Mouse (Mus musculus): ENCODE measurements at regions not wholly inside any gene's neighbourhood (a gene's known extent, or its start where the extent isn't known, plus 50 kb on each side); places are given as distances from the start of the nearest gene placed in this dataset.

- Histone ChIP-seq H3K27me3 (replicated peaks; ENCODE audit: control insufficient read depth, insufficient read depth, low read length) (no peaks in the 10 kb centered on the region), H3K4me1 (ENCODE audit: control insufficient read depth, insufficient read depth, low read length) (no peaks in the 10 kb centered on the region), H3K4me3 (ENCODE audit: insufficient read depth, low read depth, low read length) (no peak overlapping the region), H3K27ac (ENCODE audit: insufficient read depth, low read depth, low read length) (no peak overlapping the region), H3K36me3 (ENCODE audit: control insufficient read depth, insufficient read depth, low read length) (no peaks in the 10 kb centered on the region)
- TF ChIP-seq CTCF (conservative IDR thresholded peaks at IDR 0.05; ENCODE audit: insufficient read depth, insufficient read length, low read depth, low read length) (no peak), POLR2A (IDR thresholded peaks at IDR 0.05; ENCODE audit: low read depth, low read length) (no peak)
- WGBS, result 42% methylated on average over 2 of the region's 2 CpGs
- DNase-seq, result no peak
These were observed 54.9 kb downstream of the Cbln1 start for GRCm38 (mm10) chr8:87417466-87417865.

GRCm38 (mm10) chr8:87415051-87415630 is 57.3 kb downstream of the Cbln1 start:
- TF ChIP-seq POLR2A (IDR thresholded peaks at IDR 0.05; ENCODE audit: low read depth, low read length), result no peak
- TF ChIP-seq CTCF (conservative IDR thresholded peaks at IDR 0.05; ENCODE audit: insufficient read depth, insufficient read length, low read depth, low read length), result no peak
- H3K4me1 ChIP-seq (ENCODE audit: control insufficient read depth, insufficient read depth, low read length), result no peaks in the 10 kb centered on the region
- WGBS, result 79% methylated on average over 3 of the region's 3 CpGs
- H3K27ac ChIP-seq (ENCODE audit: insufficient read depth, low read depth, low read length), result no peak overlapping the region
- H3K36me3 ChIP-seq (ENCODE audit: control insufficient read depth, insufficient read depth, low read length), result no peaks in the 10 kb centered on the region
- DNase-seq, result no peak
- H3K4me3 ChIP-seq (ENCODE audit: insufficient read depth, low read depth, low read length), result no peak overlapping the region
- no peaks in the 10 kb centered on the region for H3K27me3 ChIP-seq (replicated peaks; ENCODE audit: control insufficient read depth, insufficient read depth, low read length)

GRCm38 (mm10) chr8:87389016-87389415 is 83.4 kb downstream of the Cbln1 start:
- no peak for DNase-seq
- TF ChIP-seq CTCF (conservative IDR thresholded peaks at IDR 0.05; ENCODE audit: insufficient read depth, insufficient read length, low read depth, low read length) (no peak), POLR2A (IDR thresholded peaks at IDR 0.05; ENCODE audit: low read depth, low read length) (no peak)
- 58% methylated on average over 2 of the region's 2 CpGs for WGBS
- no peak overlapping the region for H3K4me3 ChIP-seq (ENCODE audit: insufficient read depth, low read depth, low read length)
- H3K27me3 ChIP-seq (replicated peaks; ENCODE audit: control insufficient read depth, insufficient read depth, low read length), result no peaks in the 10 kb centered on the region
- no peak overlapping the region for H3K27ac ChIP-seq (ENCODE audit: insufficient read depth, low read depth, low read length)
- H3K4me1 ChIP-seq (ENCODE audit: control insufficient read depth, insufficient read depth, low read length), result no peaks in the 10 kb centered on the region
- no peaks in the 10 kb centered on the region for H3K36me3 ChIP-seq (ENCODE audit: control insufficient read depth, insufficient read depth, low read length)

DNA sequence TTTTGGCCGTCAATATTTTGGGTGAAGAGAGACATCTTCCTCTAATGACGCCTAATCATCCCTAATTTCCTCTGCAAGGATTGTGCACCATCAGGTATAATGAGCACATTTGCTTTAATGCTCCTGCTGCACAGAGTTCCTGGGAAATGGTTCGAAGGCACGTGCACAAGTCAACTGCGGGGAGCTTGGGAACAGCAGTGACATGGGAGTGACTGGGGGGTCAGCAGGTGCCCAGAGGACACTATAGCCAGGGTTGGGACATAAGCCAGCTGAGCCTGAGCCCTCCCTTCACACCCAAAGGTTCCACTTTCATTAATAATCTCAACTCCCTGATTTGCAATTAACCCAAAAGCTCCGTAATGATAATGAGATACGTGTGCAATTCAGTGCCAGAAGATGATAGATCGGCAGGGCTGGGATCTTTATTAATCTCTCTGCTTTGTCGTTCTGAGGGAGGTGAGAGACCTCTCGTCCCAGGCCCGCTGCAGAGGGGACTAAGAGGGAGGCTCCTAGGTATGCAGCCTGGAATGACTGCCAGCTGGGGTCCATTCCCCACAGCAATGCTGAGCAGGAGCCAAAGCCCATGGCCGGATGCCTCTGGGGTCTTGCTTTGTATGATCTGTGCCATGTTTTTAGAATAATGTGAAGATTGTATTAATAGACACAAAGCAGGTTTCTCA is 88.7 kb downstream of the Cbln1 start:
- WGBS, result 45% methylated on average over 12 of the region's 12 CpGs
- TF ChIP-seq POLR2A (IDR thresholded peaks at IDR 0.05; ENCODE audit: low read depth, low read length) (no peak), CTCF (conservative IDR thresholded peaks at IDR 0.05; ENCODE audit: insufficient read depth, insufficient read length, low read depth, low read length) (no peak)

GRCm38 (mm10) chr8:87382311-87382710 is 90.1 kb downstream of the Cbln1 start:
- TF ChIP-seq POLR2A (IDR thresholded peaks at IDR 0.05; ENCODE audit: low read depth, low read length), result no peak
- no peak for TF ChIP-seq CTCF (conservative IDR thresholded peaks at IDR 0.05; ENCODE audit: insufficient read depth, insufficient read length, low read depth, low read length)

More for the DNA sequence above, 88.7 kb downstream of the Cbln1 start:
- Histone ChIP-seq H3K36me3 (ENCODE audit: control insufficient read depth, insufficient read depth, low read length) (no peaks in the 10 kb centered on the region), H3K27ac (ENCODE audit: insufficient read depth, low read depth, low read length) (no peak overlapping the region), H3K27me3 (replicated peaks; ENCODE audit: control insufficient read depth, insufficient read depth, low read length) (no peaks in the 10 kb centered on the region), H3K4me1 (ENCODE audit: control insufficient read depth, insufficient read depth, low read length) (no peaks in the 10 kb centered on the region), H3K4me3 (ENCODE audit: insufficient read depth, low read depth, low read length) (no peak overlapping the region)
- no peak for DNase-seq

DNA sequence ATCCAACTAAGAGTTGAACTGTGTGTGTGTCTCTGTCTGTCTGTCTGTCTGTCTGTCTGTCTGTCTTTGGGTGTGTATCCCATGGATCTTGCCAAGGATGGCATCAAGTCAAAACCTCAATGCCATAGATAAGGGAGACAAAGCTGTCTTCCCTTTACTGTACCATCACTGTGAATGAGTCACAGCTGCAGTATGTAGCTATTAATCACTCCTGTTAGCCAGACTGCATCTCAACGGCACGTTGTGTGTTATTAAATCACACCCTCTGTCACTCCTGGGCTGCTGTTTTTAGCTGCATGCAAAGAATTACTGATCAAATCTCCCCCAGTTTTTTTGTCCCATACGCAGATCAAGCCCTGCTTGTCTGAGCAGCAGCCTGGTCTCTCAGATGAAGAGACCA is 91.6 kb downstream of the Cbln1 start:
- H3K36me3 ChIP-seq (ENCODE audit: control insufficient read depth, insufficient read depth, low read length), result no peaks in the 10 kb centered on the region
- DNase-seq, result no peak
- no peak overlapping the region for H3K27ac ChIP-seq (ENCODE audit: insufficient read depth, low read depth, low read length)
- no peaks in the 10 kb centered on the region for H3K27me3 ChIP-seq (replicated peaks; ENCODE audit: control insufficient read depth, insufficient read depth, low read length)
- WGBS, result 33% methylated on average over 3 of the region's 3 CpGs
- H3K4me3 ChIP-seq (ENCODE audit: insufficient read depth, low read depth, low read length), result no peak overlapping the region
- no peaks in the 10 kb centered on the region for H3K4me1 ChIP-seq (ENCODE audit: control insufficient read depth, insufficient read depth, low read length)
- TF ChIP-seq CTCF (conservative IDR thresholded peaks at IDR 0.05; ENCODE audit: insufficient read depth, insufficient read length, low read depth, low read length) (no peak), POLR2A (IDR thresholded peaks at IDR 0.05; ENCODE audit: low read depth, low read length) (no peak)

More at GRCm38 (mm10) chr8:87382311-87382710, 90.1 kb downstream of the Cbln1 start:
- Histone ChIP-seq H3K4me1 (ENCODE audit: control insufficient read depth, insufficient read depth, low read length) (no peaks in the 10 kb centered on the region), H3K27me3 (replicated peaks; ENCODE audit: control insufficient read depth, insufficient read depth, low read length) (no peaks in the 10 kb centered on the region), H3K4me3 (ENCODE audit: insufficient read depth, low read depth, low read length) (no peak overlapping the region), H3K36me3 (ENCODE audit: control insufficient read depth, insufficient read depth, low read length) (no peaks in the 10 kb centered on the region), H3K27ac (ENCODE audit: insufficient read depth, low read depth, low read length) (no peak overlapping the region)
- DNase-seq, result no peak
- 75% methylated on average over 5 of the region's 5 CpGs for WGBS

- WGBS, result 89% methylated on average over 8 of the region's 8 CpGs
- Histone ChIP-seq H3K4me3 (ENCODE audit: insufficient read depth, low read depth, low read length) (no peak overlapping the region), H3K4me1 (ENCODE audit: control insufficient read depth, insufficient read depth, low read length) (no peaks in the 10 kb centered on the region), H3K27me3 (replicated peaks; ENCODE audit: control insufficient read depth, insufficient read depth, low read length) (no peaks in the 10 kb centered on the region), H3K27ac (ENCODE audit: insufficient read depth, low read depth, low read length) (no peak overlapping the region), H3K36me3 (ENCODE audit: control insufficient read depth, insufficient read depth, low read length) (no peaks in the 10 kb centered on the region)
- no peak for DNase-seq
- no peak for TF ChIP-seq CTCF (conservative IDR thresholded peaks at IDR 0.05; ENCODE audit: insufficient read depth, insufficient read length, low read depth, low read length)
- no peak for TF ChIP-seq POLR2A (IDR thresholded peaks at IDR 0.05; ENCODE audit: low read depth, low read length)
These were observed 93.1 kb downstream of the Cbln1 start for GRCm38 (mm10) chr8:87379296-87379695.
